Mouse (Mus musculus): ENCODE data around the gene Zfp750. TPM values are rescaled to one million over a fixed set of nuclear protein-coding genes. Genes with fewer than 3 reads are reported as not detected.

Zfp750 gene
- polyA plus RNA-seq, 1 experiment = 2.4 TPM

GRCm38 (mm10) chr11:121522156-121522762 lies 3.1 kb upstream of the Zfp750 start:
- WGBS = 71% methylated on average over 4 of the region's 4 CpGs
- H3K4me3 ChIP-seq (ENCODE audit: control insufficient read depth, insufficient read depth, low read length) = no peak overlapping the region
- H3K4me1 ChIP-seq (replicated peaks; ENCODE audit: control insufficient read depth, insufficient read depth, low read length) = no peaks in the 10 kb centered on the region; the same call in 1 of the 2 replicates

GRCm38 (mm10) chr11:121520761-121521160 lies 1.6 kb upstream of the Zfp750 start:
- Histone ChIP-seq H3K27ac (ENCODE audit: control insufficient read depth, insufficient read depth, low read length) (no peak overlapping the region), H3K4me3 (ENCODE audit: control insufficient read depth, insufficient read depth, low read length) (no peak overlapping the region), H3K36me3 (ENCODE audit: control insufficient read depth, insufficient read depth, low read length) (no peaks in the 10 kb centered on the region), H3K27me3 (ENCODE audit: control insufficient read depth, insufficient read depth, low read length) (no peaks in the 10 kb centered on the region), H3K4me1 (replicated peaks; ENCODE audit: control insufficient read depth, insufficient read depth, low read length) (no peaks in the 10 kb centered on the region; the same call in 1 of the 2 replicates)
- TF ChIP-seq CTCF (IDR thresholded peaks at IDR 0.05; ENCODE audit: borderline replicate concordance, control insufficient read depth, extremely low read depth, insufficient read depth, low read length, poor library complexity) (no peak), POLR2A (IDR thresholded peaks at IDR 0.05; ENCODE audit: control insufficient read depth, extremely low read depth, insufficient read depth, low read length, poor library complexity) (no peak)
- 93% methylated on average over 2 of the region's 2 CpGs for WGBS
- DNase-seq = no peak

More at GRCm38 (mm10) chr11:121522156-121522762, 3.1 kb upstream of the Zfp750 start:
- Histone ChIP-seq H3K27me3 (ENCODE audit: control insufficient read depth, insufficient read depth, low read length) (no peaks in the 10 kb centered on the region), H3K36me3 (ENCODE audit: control insufficient read depth, insufficient read depth, low read length) (no peaks in the 10 kb centered on the region), H3K27ac (ENCODE audit: control insufficient read depth, insufficient read depth, low read length) (no peak overlapping the region)
- TF ChIP-seq POLR2A (IDR thresholded peaks at IDR 0.05; ENCODE audit: control insufficient read depth, extremely low read depth, insufficient read depth, low read length, poor library complexity) (no peak), CTCF (IDR thresholded peaks at IDR 0.05; ENCODE audit: borderline replicate concordance, control insufficient read depth, extremely low read depth, insufficient read depth, low read length, poor library complexity) (no peak)
- DNase-seq = no peak

GRCm38 (mm10) chr11:121519703-121520102 lies 570 bp upstream of the Zfp750 start:
- TF ChIP-seq POLR2A (IDR thresholded peaks at IDR 0.05; ENCODE audit: control insufficient read depth, extremely low read depth, insufficient read depth, low read length, poor library complexity) (no peak), CTCF (IDR thresholded peaks at IDR 0.05; ENCODE audit: borderline replicate concordance, control insufficient read depth, extremely low read depth, insufficient read depth, low read length, poor library complexity) (no peak)
- H3K4me3 ChIP-seq (ENCODE audit: control insufficient read depth, insufficient read depth, low read length) = no peak overlapping the region
- H3K27ac ChIP-seq (ENCODE audit: control insufficient read depth, insufficient read depth, low read length) = no peak overlapping the region
- no peaks in the 10 kb centered on the region for H3K36me3 ChIP-seq (ENCODE audit: control insufficient read depth, insufficient read depth, low read length)
- no peaks in the 10 kb centered on the region; the same call in 1 of the 2 replicates for H3K4me1 ChIP-seq (replicated peaks; ENCODE audit: control insufficient read depth, insufficient read depth, low read length)
- H3K27me3 ChIP-seq (ENCODE audit: control insufficient read depth, insufficient read depth, low read length) = no peaks in the 10 kb centered on the region
- WGBS = 90% methylated on average over 7 of the region's 7 CpGs
- DNase-seq = no peak

- WGBS = 91% methylated on average over 17 of the region's 17 CpGs
- H3K4me3 ChIP-seq (ENCODE audit: control insufficient read depth, insufficient read depth, low read length) = no peak overlapping the region
- no peaks in the 10 kb centered on the region; the same call in 1 of the 2 replicates for H3K4me1 ChIP-seq (replicated peaks; ENCODE audit: control insufficient read depth, insufficient read depth, low read length)
- no peaks in the 10 kb centered on the region for H3K27me3 ChIP-seq (ENCODE audit: control insufficient read depth, insufficient read depth, low read length)
- no peaks in the 10 kb centered on the region for H3K36me3 ChIP-seq (ENCODE audit: control insufficient read depth, insufficient read depth, low read length)
- no peak overlapping the region for H3K27ac ChIP-seq (ENCODE audit: control insufficient read depth, insufficient read depth, low read length)
- no peak for DNase-seq
- no peak for TF ChIP-seq POLR2A (IDR thresholded peaks at IDR 0.05; ENCODE audit: control insufficient read depth, extremely low read depth, insufficient read depth, low read length, poor library complexity)
- TF ChIP-seq CTCF (IDR thresholded peaks at IDR 0.05; ENCODE audit: borderline replicate concordance, control insufficient read depth, extremely low read depth, insufficient read depth, low read length, poor library complexity) = no peak
These were observed 1.3 kb downstream of the Zfp750 start for GRCm38 (mm10) chr11:121517687-121518465.

GRCm38 (mm10) chr11:121516906-121517305 lies 2.2 kb downstream of the Zfp750 start:
- 95% methylated on average over 3 of the region's 3 CpGs for whole genome bisulfite sequencing
- Histone ChIP-seq H3K4me3 (ENCODE audit: control insufficient read depth, insufficient read depth, low read length) (no peak overlapping the region), H3K27me3 (ENCODE audit: control insufficient read depth, insufficient read depth, low read length) (no peaks in the 10 kb centered on the region), H3K36me3 (ENCODE audit: control insufficient read depth, insufficient read depth, low read length) (no peaks in the 10 kb centered on the region), H3K4me1 (replicated peaks; ENCODE audit: control insufficient read depth, insufficient read depth, low read length) (no peaks in the 10 kb centered on the region), H3K27ac (ENCODE audit: control insufficient read depth, insufficient read depth, low read length) (no peak overlapping the region)
- DNase-seq = no peak
- TF ChIP-seq POLR2A (IDR thresholded peaks at IDR 0.05; ENCODE audit: control insufficient read depth, extremely low read depth, insufficient read depth, low read length, poor library complexity) (no peak), CTCF (IDR thresholded peaks at IDR 0.05; ENCODE audit: borderline replicate concordance, control insufficient read depth, extremely low read depth, insufficient read depth, low read length, poor library complexity) (no peak)

GRCm38 (mm10) chr11:121515996-121516395 lies 3.1 kb downstream of the Zfp750 start:
- TF ChIP-seq CTCF (IDR thresholded peaks at IDR 0.05; ENCODE audit: borderline replicate concordance, control insufficient read depth, extremely low read depth, insufficient read depth, low read length, poor library complexity) (no peak), POLR2A (IDR thresholded peaks at IDR 0.05; ENCODE audit: control insufficient read depth, extremely low read depth, insufficient read depth, low read length, poor library complexity) (no peak)
- Histone ChIP-seq H3K27ac (ENCODE audit: control insufficient read depth, insufficient read depth, low read length) (no peak overlapping the region), H3K36me3 (ENCODE audit: control insufficient read depth, insufficient read depth, low read length) (no peaks in the 10 kb centered on the region), H3K4me1 (replicated peaks; ENCODE audit: control insufficient read depth, insufficient read depth, low read length) (no peaks in the 10 kb centered on the region), H3K27me3 (ENCODE audit: control insufficient read depth, insufficient read depth, low read length) (no peaks in the 10 kb centered on the region), H3K4me3 (ENCODE audit: control insufficient read depth, insufficient read depth, low read length) (no peak overlapping the region)
- DNase-seq = no peak
- WGBS = 76% methylated on average over 9 of the region's 9 CpGs
